Mouse (Mus musculus): ENCODE results near the gene Tbce. TPM values are rescaled to one million over a fixed set of nuclear protein-coding genes. Genes with fewer than 3 reads are reported as not detected.
"Not testable (repeated sequence)": the region's sequence is repeated elsewhere in the genome, so short reads cannot be mapped to it uniquely, and the experiment has no call there.

Tbce gene
- 10 to 100 TPM; 72.7 to 79.5 TPM for total RNA-seq (2021)

DNA sequence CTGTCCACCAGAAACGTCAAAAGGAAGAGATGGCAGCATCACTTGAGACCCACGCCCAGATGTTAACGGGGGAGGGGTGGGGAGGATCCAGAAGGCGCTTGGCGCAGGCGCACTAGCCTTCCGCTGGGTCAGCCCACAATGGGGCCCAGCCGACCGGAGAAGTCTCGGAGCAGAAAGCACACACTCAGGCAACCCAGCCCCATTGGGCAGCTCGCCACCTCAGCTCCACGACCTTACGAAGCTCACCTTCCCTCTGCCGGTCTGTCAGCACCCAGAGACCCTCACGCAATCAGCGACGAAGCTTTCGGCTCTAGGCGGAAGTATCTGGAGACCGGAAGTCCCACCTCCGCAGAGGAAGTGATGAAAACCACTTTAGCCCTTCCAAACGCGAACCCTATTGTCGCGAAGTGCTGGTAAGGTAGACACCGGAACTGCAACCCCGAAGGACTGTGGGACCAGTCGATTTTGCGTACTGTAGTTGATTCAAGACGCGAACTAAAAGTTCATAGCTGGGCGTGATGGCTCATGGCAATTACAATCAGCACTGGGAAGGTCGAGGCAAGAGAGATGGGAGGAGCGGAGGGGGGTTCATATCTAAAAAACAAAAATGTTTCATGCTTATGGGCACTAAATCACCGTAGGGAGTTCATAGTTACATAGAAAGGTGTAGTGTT, at the start of gene Tbce:
TSS of gene Tbce (minus strand) at position 347 of the 674 bp plus-strand sequence.
- peak; percentile 92 to 93 for DNase-seq

DNA sequence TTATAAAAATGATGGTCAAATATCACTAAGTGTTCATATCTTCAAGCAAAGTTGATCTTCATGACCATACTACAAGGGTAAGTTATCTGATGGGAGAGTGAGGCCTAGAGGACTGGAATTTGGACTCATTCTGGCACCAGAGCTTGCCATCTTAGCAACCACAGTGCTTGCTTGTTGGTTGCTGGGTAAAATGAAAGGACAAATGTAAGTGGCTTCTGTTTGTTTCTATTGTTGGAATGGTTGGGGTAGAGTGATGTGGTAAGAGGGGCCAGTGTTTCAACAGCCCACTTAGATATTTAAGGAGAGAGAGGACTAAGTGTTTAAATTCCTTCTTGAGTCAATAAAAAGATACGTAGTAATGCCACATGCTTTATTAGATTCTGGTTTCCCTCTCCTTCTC, 49.2 kb upstream of the Tbce start:
- DNase-seq: no peak

- DNase-seq: no peak
Observed at GRCm38 (mm10) chr13:14075326-14075725, 35.9 kb upstream of the Tbce start.

DNA sequence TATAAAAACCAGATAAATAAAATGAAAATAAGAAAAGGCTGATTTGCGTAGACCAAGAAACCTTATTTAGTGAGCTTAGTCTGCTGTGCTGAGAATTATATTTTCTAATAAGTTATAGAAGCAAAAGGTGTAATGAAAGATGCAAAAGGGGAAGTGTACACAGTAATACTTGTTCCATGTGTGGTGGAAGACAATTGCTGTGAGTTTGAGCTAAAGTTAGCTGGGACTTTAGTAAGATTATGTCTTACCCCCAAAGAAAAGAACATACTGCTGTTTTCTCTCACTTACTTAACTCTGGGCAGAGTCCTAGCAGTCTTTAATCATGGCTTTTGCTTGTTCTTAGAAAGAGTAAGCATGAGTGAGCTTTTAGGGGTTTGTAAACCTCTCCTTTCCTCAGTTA, 34.9 kb upstream of the Tbce start:
- DNase-seq: no peak

DNA sequence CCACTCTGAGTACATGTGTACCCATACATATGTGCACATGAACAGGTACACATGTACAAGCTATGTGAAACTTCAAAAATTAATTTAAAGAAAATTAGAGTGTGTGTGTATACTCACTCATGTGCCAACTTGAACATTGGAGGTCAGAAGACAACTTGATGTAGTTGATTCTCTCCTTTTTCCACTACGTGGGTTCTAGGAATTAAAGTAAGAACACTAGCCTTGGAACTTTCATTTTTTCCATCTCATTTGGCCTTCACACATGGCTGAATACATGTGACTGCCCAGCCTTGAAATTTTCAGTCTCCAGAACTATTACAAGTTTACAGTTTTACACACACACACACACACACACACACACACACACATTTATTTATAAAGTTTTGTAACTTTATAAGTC, 29.9 kb upstream of the Tbce start:
- no peak for DNase-seq

DNA sequence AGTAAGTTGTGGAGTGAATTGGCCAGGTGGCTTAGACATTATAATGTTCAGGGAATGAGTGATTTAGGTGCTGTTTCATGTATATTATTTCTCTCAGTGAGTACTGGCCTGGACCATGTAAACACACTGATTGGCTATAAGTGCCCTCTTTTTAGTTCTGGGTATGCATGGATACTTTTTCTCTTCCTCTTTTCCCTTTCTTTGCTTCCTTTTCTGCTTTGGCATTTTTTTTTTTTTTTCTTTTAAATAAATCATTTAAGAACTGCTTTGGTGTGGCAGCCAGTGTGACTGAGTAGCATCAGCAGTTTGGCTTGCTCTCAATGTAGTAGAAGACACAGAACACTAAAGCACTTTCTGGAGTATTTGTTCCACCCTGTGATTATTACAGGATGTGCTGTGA, 28.6 kb upstream of the Tbce start:
- DNase-seq: no peak

- DNase-seq: no peak
Observed at GRCm38 (mm10) chr13:14065701-14066100, 26.3 kb upstream of the Tbce start.

GRCm38 (mm10) chr13:14065028-14065380, 25.6 kb upstream of the Tbce start:
- no peak for DNase-seq

DNA sequence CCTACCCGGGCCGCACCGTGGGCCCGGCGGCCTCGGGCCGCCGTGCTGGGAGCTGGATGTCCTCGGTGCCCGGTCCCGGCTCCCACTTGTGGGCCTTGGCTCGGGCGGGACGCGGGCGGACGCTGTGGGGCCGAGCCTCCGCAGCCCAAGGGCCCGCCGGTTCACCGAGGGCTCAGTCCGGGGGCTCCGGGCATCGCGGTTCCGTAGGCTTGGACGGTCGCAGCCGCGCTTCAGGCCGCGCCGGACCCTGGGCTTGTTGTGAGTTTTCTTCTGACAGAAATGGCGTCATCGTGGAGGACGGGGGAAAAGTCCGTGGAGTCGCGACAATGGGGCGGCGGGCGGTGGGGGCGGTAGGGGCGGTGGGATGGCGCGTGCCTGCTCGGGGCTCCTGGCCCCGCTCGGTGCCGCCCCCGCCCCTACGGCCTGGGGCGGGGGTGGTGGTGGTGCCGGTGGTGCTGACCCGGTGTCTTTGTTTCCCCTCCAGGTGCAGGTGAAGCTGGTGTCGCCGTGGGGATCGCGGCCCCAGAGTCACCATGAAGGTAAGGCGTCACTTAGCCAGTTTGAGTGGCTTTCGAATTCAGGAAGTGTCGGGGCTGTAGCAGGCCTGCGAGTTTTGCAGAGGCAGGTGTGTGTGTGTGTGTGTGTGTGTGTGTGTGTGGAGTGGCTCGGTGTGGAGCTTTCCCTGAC, 25.0 kb upstream of the Tbce start:
- peak; percentile 16 to 21 for DNase-seq

GRCm38 (mm10) chr13:14063942-14064271, 24.5 kb upstream of the Tbce start:
- DNase-seq: no peak

DNA sequence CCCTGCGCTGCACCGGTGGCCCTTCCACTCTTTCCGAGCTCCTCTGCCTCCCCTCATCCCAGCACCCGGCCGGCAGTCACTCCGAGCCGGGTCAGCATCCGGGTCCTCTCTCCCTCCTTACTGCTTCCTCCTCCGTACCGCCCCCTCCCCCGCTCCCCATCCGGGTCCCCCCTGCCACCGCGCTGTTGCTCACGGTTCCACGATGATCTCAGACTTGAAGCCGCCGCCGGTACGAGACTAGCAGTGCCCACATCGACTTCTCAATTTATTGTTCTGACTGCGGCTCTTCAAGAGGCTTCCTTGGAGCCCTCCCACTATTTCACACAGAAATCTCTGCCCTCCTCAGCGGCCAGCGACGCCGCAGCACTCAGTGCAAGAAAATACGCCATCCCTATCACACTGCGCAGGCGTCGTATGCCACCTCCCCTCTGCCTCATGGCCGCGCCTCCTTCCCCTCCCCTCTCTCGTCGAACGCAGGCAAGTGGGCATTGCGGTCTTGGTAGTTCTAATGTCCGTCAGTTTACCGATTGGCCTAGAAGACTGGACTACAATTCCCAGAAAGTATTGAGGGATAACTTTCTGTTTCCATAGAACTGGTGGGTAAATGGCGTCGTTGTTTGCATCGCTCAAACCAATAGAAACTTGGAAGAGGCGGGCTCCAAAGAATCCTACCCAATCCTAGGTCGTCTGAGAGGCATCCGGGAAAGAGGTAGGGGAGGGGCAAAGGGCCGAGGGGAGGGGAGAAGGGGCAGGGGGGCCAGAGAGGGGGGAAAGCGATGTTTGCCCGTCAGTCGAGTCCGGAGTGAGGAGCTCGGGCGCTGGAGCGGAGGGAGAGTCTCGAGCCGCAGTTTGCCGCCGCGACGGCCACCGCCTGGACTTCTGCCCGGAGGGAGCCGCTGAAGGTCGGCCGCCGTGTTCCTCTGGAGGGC, 23.8 kb upstream of the Tbce start, which contains the start of the genes Arid4b and Ggps1:
TSS of gene Arid4b (plus strand) at position 220 of the 929 bp plus-strand sequence.
TSS of gene Ggps1 (minus strand) at position 476 of the 929 bp plus-strand sequence.
- peak; percentile 96 to 98 for DNase-seq

DNA sequence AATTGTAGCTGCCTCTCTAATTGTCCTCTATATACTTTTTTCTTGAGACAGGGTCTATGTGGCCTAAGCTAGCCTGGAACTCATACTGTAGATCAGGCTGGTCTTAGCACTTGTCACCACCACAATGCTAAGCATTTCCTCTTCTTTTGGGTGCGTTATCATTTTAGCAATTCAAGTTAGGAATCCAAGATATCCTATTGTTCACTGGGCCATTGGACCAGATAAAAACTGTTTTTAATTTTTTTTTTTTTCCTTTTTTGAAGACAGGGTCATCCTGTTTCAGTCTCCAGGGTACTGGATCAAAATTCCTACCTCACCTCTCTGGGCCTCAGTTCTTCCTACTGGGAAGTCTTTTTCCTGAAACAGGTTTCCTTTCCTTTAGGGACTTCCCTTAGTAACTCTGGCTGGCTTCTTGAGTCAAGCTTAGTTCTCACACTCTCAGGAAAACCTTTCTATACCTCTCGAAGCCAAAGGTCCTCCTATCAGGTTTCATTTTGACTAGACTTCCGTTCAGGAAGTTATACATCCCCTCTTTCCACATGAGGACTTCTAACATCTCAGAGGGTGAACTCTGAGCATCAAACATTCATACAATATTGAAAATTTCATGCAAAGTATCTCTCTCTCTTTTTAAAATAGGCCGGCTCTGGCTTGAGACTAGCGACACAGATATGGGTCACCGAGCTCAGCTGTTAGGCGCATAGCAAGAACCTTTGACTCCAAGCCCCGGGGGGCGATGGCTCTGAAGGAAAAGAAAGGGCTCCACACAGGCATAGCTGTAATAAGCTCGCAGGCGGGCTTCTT, 23.0 kb upstream of the Tbce start:
- DNase-seq: no peak

DNA sequence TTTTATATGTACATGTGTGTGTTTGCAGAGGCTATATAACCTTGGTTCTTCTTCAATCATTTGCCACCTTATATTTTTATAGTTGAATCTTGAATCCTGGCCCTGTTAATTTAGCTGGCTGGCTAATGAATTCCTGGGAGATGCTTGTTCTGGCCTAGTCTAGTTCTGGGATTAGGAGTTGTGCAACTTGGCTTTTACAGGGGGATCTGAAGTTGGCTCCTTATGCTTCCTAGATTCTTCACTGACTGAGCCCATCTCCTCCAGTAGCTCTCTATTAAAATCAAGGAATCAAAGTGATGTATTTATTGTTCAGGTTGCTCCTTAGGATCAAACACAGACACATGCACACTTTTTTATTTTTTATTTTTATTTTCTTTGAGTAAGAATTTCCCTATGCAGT, 20.1 kb upstream of the Tbce start:
- DNase-seq: no peak

DNA sequence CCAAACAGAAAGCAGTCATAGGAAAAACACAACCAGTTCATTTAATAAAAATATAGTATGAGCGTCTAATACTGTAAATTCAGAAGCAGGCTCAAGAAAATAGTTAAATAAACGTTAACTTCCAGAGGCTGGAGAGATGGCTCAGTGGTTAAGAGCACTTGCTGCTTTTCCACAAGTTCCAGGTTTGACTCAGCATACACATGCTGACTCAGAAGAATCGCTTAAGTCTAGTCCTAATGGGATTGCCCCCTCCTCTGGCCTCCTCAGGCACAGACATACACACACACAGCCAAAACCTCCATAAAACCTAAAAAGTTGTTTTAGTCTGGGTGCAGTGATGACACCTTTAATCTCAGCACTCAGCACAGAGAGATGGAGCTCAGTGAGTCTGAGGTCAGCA, 17.4 kb upstream of the Tbce start:
- DNase-seq: no peak

GRCm38 (mm10) chr13:14049878-14050277, 10.4 kb upstream of the Tbce start:
- DNase-seq: no peak

DNA sequence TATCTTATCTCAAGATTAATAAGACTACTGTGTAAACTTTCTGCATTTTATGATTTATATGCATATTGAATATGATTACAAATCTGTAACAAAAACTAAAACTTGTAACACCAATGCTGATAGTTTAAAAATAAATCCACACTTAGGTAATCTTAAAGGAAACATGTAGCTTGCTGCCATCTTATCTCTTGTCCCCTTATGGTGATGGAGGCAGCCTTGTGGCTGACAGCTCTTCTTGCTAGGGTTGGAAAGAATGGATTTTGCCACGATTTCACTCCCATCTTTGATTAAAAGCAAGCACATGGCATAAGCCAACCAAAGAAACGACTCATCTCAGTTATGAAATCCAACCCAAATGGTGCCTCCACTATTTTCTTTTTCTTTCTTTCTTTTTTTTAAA, 5.1 kb upstream of the Tbce start:
- DNase-seq: no peak

- DNase-seq: no peak
Observed at GRCm38 (mm10) chr13:14043851-14044250, 4.4 kb upstream of the Tbce start.

DNA sequence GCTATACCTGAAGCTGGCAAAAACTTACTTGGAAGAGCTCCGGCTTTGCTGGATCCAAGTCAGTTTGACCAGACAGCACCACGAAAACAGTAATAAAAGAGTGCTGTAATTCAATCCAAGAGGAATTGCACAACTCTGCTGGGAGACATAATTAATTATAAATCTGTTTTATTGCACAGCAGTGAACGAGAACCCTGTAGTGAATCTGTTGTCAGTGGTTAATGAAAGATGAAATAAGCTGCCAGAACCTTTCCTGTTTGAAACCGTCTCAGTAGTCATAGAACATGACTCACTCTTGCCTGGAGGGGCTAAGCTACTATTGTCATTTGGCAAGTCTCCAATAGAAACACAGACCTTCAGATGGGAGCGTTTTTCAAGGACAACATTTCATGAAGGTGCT, 748 bp upstream of the Tbce start:
- no peak for DNase-seq

DNA sequence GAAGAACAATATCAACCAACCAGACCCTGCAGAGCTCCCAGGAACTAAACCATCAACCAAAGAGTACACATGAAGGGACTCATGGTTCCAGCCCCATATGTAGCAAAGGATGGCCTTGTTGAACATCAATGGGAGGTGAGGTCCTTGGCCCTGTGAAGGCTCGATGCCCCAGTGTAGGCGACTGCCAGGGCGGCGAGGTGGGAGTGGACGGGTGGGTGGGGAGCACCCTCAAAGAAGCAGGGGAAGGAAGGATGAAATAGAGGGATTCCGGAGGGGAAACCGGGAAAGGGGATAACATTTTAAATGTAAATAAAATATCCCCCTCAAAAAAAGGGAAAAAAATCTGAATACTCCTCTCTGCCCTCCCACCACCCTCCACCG, 537 bp downstream of the Tbce start:
- no peak for DNase-seq

DNA sequence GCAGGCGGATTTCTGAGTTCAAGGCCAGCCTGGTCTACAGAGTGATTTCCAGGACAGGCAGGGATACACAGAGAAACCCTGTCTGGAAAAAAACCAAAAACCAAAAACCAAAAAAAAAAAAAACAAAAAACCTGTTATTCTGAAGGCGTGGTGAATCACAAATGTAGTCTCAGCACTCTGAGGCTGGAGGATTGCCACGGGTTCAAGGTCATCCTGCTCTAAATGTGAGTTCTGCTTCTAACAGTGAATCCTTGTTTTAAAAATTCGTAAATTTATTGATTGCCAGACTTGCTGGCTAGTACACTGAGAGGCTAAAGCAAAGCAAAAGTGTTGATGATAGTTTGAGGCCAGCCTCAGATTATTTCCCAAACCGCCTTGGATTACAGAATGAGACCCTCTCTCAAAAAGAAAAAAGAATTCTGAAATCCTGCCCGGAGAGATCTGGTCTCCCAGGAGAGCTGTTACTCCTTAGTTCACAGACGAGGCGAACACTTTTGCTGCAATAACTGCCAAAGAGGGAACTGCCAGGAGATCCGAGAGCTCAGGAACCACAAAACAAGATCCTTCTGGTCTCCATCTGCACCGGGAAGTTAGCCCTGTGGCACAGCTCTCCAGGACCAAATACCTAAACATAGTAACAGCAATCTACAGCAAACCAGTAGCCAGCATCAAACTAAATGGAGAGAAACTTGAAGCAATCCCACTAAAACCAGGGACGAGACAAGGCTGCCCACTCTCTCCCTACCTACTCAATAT, 3.4 kb downstream of the Tbce start:
- no peak for DNase-seq

DNA sequence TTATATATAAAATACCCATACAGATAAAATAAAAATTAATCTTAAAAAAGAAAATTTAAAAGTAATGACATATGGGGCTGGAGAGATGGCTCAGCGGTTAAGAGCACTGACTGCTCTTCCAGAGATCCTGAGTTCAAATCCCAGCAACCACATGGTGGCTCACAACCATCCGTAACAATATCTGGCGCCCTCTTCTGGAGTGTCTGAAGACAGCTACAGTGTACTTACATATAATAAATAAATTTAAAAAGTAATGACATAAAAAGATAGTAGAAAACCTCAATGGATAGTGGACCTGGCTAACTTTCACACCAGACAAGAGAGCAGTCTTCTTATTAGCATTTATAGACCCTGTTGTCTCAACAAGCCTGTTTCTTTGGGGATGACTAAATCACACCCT, 4.1 kb downstream of the Tbce start:
- not testable (repeated sequence) for DNase-seq

- DNase-seq: no peak
Observed at GRCm38 (mm10) chr13:14034073-14034348, 5.4 kb downstream of the Tbce start.
